Mouse (Mus musculus): ENCODE data around the gene Tmem125. TPM values are rescaled to one million over a fixed set of nuclear protein-coding genes. Genes with fewer than 3 reads are reported as not detected.

Gene Tmem125
- total RNA-seq, 2 experiments from 2014 or later = 0.33 TPM; not detected in 1

Other genes starting within 250 kb of the Tmem125 start
- 10 to 100 TPM; 11.2 to 12.9 TPM for gene Szt2, start 134.8 kb downstream of the Tmem125 start, total RNA-seq (2021)
- 10 to 100 TPM; 36.7 to 44.2 TPM for gene Med8, start 134.7 kb downstream of the Tmem125 start, total RNA-seq (2021)
- 10 to 100 TPM; 18.4 to 22.0 TPM for gene Elovl1, start 116.0 kb downstream of the Tmem125 start, total RNA-seq (2021)
- 1 to 10 TPM; 1.8 to 2.4 TPM for gene Cdc20, start 106.7 kb downstream of the Tmem125 start, total RNA-seq (2021)
- under 1 TPM; 0.16 to 0.17 TPM for gene Mpl, start 86.5 kb downstream of the Tmem125 start, total RNA-seq (2021)
- gene Tie1, start 54.0 kb downstream of the Tmem125 start, total RNA-seq (2021) = 10 to 100 TPM; 66.5 to 81.4 TPM
- not detected for gene 2610528J11Rik, start 17.0 kb downstream of the Tmem125 start, total RNA-seq (2021)
- gene Cfap57, start 76.7 kb upstream of the Tmem125 start, total RNA-seq (2021) = under 1 TPM in 1 of 2 experiments, not detected in 1; 0.05 TPM
- gene Ebna1bp2, start 76.8 kb upstream of the Tmem125 start, total RNA-seq (2021) = 10 to 100 TPM; 38.0 to 39.1 TPM
- not detected for gene Olfr62, start 114.9 kb upstream of the Tmem125 start, total RNA-seq (2021)
- not detected for gene Olfr1342, start 148.7 kb upstream of the Tmem125 start, total RNA-seq (2021)
- gene Olfr1341, start 159.5 kb upstream of the Tmem125 start, total RNA-seq (2021) = not detected
- gene Olfr1340, start 176.1 kb upstream of the Tmem125 start, total RNA-seq (2021) = not detected
- gene Olfr1339, start 188.1 kb upstream of the Tmem125 start, total RNA-seq (2021) = not detected
- gene Olfr1338, start 214.7 kb upstream of the Tmem125 start, total RNA-seq (2021) = not detected
- gene Olfr1337, start 238.5 kb upstream of the Tmem125 start, total RNA-seq (2021) = not detected

All from heart, postnatal 36 days (tissue).